Mouse (Mus musculus): ENCODE results near the gene Casc4.

DNA sequence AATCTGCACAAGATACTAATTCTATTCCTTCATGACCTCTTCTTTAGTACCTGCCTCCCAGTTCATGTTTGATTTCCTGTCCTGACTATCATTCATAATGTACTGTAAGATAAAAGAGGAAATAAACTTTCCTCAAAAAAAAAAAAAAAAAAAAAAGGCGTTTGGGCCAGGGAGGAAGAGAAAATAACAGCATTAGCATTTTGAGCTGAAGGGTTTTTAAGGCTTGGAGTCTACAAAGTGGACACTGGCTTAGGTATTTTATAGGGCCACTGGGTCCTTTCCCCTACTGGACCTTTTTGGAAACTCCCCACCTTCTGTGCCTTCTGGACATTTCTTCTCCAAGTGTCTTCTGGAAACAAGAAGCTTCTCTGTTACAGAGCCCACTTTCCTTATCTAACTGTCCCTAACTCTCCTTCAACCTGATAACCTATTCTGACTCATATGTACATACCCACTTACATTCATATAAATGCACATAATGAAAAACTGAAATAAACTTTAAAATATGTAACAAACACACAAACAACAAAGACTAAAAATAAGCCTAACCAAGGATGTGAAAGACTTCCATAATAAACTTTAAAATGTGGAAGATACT lies 18.8 kb downstream of the Casc4 start:
- TF ChIP-seq CTCF (IDR thresholded peaks at IDR 0.05; ENCODE audit: low read depth) (no peak), EP300 (IDR thresholded peaks at IDR 0.05; ENCODE audit: low read depth) (no peak)

All from liver, postnatal 0 days (tissue).